Mouse (Mus musculus) hindlimb bud, embryonic 11.5 days (tissue): ENCODE data around the gene Slc13a1.

Experiments
- DNase-seq: peaks from one replicate; pipeline ENCODE4 v3.0.0-alpha.2; 2012; ENCODE audit warnings: low read depth, low spot score; ENCODE audit errors: extremely low spot score

Slc13a1 gene

DNA sequence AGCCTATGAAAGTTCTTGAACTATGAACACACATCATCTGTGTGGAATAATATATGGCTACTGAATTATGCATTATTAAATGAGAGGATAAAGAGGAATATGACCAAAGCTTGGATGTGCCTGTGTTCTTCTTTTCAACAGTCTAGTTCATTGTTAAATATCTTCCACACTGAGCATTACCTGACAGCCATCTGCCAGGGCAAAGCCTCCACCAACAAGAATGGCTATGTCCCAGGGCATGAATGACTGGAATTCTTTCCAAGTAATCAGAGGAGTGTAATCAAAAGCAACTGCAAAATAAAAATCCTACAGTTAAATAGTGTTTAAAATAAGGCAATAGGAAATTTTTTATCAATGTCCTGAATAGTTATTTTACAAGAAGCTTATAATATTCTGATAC, 70.5 kb downstream of the Slc13a1 start:
- no peak for DNase-seq

DNA sequence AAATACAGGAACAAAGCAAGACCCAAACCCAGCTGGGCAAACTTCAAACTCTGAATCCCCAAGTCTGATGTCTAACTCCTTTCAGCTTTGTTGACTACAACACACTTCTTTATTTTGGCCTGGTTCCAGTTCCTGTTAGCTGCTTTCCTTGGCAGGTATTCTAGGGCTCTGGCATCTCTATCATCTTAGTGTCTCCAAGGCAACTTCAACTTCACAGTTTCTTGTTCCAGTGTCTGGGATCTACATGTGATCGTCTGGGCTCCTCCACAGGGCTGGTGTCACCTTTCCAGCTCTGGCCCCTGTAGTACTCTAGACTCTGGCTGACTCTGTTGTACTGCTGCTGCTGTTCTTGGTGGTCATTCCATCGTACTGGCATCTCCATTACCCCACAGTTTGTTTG, 91.8 kb downstream of the Slc13a1 start:
- DNase-seq, result no peak

DNA sequence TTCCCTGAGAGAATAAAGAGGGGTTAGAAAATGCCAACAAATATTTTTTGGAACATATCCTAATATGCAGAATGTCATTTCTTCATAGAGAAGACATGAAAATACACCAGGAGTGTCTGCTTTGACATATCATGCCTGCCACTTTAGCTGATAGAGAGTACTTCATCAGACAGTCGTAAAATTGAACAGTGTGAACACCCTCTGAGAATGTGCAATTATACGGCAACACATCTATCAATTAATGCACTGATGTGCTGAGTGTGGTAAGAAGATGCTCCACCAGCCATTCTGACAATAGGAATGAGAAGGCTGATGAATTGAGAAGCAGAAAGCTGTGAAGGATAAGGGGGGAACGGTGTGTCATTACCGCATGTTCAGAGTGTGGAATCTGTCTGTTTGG, 95.1 kb downstream of the Slc13a1 start:
- no peak for DNase-seq

DNA sequence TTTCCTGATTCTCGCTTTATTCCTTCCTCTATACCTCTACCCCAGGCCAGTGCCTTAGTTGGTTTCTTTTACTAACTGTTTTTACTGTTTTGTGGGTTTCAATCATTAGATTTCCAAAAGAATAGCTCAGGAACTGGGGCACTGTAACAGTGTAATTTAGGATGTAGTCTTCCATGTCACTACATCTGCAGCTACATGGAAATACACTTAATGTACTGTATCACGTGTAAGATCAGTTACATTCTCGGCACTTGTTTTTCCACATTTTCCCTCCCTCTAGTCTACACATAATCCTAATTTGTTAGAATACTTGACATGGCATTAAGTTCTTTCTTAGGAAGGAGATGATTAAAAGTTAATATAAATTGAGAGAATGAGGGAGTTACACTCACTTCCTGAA, 108.1 kb downstream of the Slc13a1 start:
- no peak for DNase-seq

DNA sequence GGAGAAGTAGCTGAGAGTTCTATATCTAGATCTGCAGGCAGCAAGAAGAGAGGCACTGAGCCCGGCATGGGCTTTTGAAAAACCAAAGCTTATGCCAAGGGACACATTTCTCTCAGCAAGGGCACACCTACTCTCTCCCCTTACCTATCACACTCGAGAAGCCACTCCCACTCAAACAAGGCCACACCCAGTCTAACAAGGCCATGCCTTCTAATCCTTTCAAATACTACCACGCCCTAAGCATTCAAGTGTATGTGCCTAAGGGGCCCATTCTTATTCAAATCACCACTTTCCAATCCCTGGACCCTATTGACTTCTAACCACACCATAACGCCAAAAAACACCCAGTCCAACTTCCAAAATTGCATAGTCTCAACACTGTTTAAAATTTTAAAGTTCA, 112.8 kb downstream of the Slc13a1 start:
- DNase-seq, result no peak

DNA sequence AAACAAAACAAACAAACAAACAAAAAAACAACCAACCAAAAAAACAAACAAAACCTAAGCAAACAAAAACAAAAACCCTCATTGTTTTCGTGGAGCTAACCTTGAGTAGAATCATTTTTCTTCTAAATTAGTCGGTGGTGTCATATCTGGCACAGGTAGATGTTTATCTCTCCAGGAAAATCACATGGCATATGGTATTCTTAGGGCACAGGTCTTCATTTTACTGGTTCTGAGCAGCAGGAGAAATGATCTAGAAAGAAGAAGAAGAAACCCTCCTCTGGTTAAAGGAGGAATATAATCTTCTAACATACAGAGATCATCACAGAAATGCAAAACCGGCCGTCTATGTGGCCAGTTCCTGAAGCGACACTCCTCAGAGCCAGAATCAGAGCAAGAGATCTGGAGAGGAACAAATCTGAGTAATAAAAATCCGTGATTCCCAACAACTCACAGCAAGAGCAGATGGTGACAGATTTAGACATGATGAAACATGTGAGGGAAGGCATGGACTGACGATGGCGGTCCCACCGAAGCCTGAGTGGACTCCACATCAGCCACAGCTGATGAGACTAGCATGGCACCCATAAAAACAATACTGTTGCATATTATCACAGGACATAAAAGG, 113.7 kb downstream of the Slc13a1 start:
- no peak for DNase-seq

DNA sequence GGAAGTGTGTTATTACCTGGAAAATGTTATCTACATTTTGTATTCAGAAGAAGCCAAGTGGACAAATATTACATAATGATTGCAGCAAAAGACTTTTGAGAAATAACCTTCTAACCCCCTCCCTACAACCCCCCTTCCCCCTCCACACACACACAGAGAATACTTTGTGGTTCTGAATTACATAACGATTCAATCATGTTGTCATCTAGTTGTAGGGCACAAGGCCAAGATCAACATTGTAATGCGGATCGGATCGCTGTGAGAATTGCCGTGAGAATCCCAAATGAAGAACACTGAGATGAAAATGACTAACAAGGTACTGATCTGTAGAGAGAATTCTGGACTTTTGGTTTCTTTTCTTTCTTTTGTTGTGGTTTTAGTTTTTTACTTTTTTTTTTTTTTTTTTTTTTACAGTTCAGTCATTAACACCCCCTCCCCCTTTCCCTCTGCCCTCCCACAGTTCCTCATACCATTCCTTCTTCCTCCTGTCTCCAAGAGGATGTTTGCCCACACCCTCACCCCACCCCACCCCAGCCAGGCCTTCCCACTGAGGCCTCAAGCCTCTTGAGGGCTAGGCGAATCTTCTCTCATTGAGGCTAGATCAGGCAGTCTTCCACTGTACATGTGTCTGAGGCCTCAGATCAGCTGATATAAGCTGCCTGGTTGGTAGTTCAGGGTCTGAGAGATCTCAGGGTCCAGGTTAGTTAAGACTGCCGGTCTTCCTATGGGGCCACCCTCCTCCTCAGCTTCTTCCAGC, 120.7 kb downstream of the Slc13a1 start:
- DNase-seq, result no peak

DNA sequence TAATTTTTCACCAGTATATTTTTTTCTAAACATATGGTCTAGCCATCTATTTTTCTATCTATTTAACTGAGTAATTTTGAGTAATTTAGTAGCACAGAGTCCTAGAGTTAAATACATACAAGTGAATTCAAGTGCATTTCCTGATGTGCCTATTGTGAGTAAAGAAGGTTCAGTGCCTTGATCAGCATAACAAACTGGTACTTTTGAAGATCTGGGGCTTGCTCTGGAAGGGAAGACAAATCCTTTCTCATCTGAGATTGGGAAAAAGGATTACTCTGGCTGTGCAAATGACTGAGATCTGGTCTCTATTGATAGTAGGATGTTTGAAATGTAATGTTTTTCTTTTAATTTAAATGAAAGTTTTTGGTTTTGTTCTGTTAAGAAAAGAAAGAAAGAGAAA, 124.4 kb downstream of the Slc13a1 start:
- DNase-seq, result no peak
